Mouse (Mus musculus) E14TG2a.4 (cell line): ENCODE measurements around the gene Podnl1.

Experiments used
- H3K27me3 ChIP-seq: 2 replicates; pipeline ENCODE4 v1.6.1; 2014; ENCODE audit warnings: low read length, control low read depth; ENCODE audit not compliant: insufficient read depth
- H3K36me3 ChIP-seq: 2 replicates; pipeline ENCODE4 v1.6.1; 2014; ENCODE audit warnings: low read length, control low read depth; ENCODE audit not compliant: insufficient read depth
- H3K4me1 ChIP-seq: replicated peaks from 2 replicates; pipeline ENCODE4 v1.6.1; 2014; ENCODE audit warnings: low read depth, low read length, control low read depth
- H3K4me3 ChIP-seq: replicated peaks from 2 replicates; pipeline ENCODE4 v1.5.1; 2014; ENCODE audit warnings: mild to moderate bottlenecking, low read length
- H3K9me3 ChIP-seq: 2 replicates; pipeline ENCODE4 v1.6.1; 2014; ENCODE audit warnings: low read length, control low read depth
- CTCF ChIP-seq: conservative IDR thresholded peaks from 2 replicates; pipeline ENCODE4 v1.5.1; 2014; ENCODE audit warnings: low read length
- NANOG ChIP-seq: IDR thresholded peaks from 2 replicates; pipeline ENCODE4 v1.6.1; 2014; ENCODE audit warnings: borderline replicate concordance, low read length, mixed read lengths
- POU5F1 ChIP-seq: IDR thresholded peaks from 2 replicates; pipeline ENCODE4 v1.6.1; 2014; ENCODE audit warnings: low read length, borderline replicate concordance

Podnl1 gene

DNA sequence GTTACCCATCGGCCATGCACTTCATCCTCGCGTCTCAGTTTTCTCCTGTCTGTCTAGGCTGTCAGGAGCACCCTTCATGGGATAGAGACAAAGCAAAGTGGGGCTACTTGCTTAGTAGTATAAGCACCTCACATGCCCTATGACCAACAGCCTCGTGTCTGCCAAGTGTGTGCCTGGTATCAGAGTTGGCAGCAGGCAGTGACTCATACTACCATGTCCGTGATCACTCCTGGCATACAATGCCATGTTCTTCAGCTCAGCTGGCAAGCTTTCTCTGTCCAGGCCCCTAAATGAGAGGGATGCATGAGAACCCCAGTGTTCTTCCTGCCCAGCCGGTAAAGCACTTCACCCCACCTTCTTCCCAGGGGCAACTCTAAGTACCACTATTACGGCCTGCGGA, 35.2 kb upstream of the Podnl1 start:
- TF ChIP-seq CTCF (no peak), POU5F1 (no peak), NANOG (no peak)
- Histone ChIP-seq H3K36me3 (peaks cover 91% of the 10 kb centered on the region), H3K4me3 (no peak overlapping the region), H3K4me1 (peaks cover 40% of the 10 kb centered on the region), H3K9me3 (no peaks in the 10 kb centered on the region), H3K27me3 (no peaks in the 10 kb centered on the region)

DNA sequence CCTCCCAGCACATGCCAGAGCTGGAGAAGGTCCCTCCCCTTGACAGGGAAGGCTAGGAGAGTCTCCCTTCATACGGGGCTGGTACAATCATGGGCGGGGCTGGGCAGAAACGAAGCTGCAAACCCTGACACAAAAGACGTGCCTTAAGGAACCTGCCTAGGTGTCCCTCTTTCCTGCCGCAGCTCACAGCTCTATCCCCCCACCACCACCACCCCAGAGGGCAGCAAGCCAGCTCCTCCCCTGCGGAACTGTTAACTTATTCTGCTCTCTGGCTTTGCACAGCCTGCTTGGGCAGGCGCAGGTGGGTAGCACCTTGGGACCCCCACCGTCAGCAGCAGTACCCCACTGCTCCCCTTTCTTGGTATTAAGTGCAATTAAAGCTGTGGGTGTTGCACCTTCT, 29.7 kb upstream of the Podnl1 start:
- Histone ChIP-seq H3K36me3 (peaks cover 96% of the 10 kb centered on the region), H3K4me1 (peaks cover 67% of the 10 kb centered on the region), H3K9me3 (no peaks in the 10 kb centered on the region), H3K27me3 (no peaks in the 10 kb centered on the region), H3K4me3 (no peak overlapping the region)
- TF ChIP-seq POU5F1 (no peak), NANOG (no peak), CTCF (no peak)

DNA sequence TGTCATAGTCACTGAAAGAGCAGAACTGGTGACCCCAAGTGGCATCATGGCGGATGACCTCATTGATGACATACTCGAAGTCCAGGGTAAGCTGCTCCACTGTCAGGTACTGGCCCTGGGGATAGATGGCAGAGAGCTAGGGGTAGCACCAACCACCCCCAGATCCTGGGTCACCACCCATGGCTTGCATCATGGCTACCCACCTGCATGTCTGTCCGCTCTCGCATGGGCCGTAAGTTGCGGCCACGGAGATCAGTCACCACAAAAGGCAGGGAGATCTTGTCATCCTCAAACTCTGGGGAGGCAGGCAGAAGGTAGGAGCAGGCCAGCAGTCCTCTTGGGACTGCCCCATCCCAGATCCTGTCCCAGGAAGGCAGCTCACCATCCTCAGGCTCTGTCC, 27.4 kb upstream of the Podnl1 start:
- Histone ChIP-seq H3K4me3 (no peak overlapping the region), H3K36me3 (peaks cover 93% of the 10 kb centered on the region), H3K9me3 (no peaks in the 10 kb centered on the region), H3K4me1 (peaks cover 77% of the 10 kb centered on the region), H3K27me3 (no peaks in the 10 kb centered on the region)
- no peak for TF ChIP-seq CTCF
- TF ChIP-seq POU5F1 = no peak
- no peak for TF ChIP-seq NANOG

DNA sequence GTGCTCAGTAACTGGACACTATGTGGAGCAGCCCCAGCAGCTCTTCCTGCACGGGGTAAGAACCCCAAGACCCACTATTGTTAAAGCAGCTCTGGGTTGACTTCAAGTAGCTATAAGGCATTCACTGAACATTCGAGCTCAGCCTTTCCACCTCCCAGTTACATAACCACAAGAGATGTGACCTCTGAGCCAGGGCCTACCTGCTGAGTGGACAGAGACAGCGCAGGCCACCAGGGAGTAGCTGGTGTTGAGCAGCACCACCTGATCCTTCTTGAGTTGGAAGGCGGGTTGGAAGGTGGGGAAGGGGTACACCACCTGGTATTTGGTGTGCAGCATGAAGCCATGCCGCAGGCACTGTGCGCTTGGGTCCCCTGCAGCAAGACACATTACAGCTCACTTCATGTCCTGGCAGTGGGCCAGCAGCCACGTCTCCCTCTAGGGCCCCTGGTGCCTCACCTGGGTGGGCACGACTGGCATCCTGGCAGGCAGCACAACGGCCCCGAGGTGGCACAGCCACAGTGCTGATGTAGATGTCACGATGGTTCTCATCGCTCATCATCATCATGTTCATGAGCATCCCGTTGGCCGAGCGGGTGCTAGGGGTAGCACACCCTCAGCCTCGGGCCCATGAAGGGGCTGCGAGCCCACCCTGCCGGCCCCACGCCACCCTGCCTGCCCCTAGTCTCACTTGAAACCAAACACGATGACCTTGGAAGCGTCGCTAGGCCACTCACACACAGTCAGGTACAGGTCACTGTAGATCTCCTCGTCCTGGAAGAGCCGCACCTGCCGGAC, 24.1 kb upstream of the Podnl1 start:
- Histone ChIP-seq H3K27me3 (no peaks in the 10 kb centered on the region), H3K4me3 (no peak overlapping the region), H3K36me3 (peaks cover 62% of the 10 kb centered on the region), H3K4me1 (peaks cover 73% of the 10 kb centered on the region), H3K9me3 (no peaks in the 10 kb centered on the region)
- TF ChIP-seq POU5F1 = no peak
- TF ChIP-seq NANOG = no peak
- no peak for TF ChIP-seq CTCF

DNA sequence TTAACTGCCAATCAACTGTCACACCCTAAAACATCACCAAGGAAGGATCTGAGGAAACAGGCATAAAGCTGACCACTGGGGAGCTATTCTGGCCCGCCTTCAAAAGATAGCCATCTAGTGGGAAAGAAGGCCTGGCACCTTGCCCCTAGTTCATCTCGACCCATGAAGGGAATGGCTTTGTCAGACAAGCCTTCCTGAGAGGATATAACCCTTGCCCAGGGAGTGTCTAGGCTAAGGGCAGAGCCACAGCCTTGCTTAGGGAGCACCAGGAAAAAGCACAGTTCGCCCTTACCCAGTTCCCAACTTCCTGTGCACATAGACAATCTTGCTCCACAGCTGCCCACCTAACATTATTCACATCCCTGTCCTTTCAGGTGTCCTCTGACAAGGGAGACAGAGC, 22.2 kb upstream of the Podnl1 start:
- Histone ChIP-seq H3K4me3 (peak overlapping the region; percentile 80), H3K36me3 (peaks cover 43% of the 10 kb centered on the region), H3K9me3 (peaks cover 3% of the 10 kb centered on the region; the same call in 1 of the 2 replicates), H3K4me1 (peaks cover 55% of the 10 kb centered on the region), H3K27me3 (no peaks in the 10 kb centered on the region)
- TF ChIP-seq CTCF (no peak), POU5F1 (no peak)

DNA sequence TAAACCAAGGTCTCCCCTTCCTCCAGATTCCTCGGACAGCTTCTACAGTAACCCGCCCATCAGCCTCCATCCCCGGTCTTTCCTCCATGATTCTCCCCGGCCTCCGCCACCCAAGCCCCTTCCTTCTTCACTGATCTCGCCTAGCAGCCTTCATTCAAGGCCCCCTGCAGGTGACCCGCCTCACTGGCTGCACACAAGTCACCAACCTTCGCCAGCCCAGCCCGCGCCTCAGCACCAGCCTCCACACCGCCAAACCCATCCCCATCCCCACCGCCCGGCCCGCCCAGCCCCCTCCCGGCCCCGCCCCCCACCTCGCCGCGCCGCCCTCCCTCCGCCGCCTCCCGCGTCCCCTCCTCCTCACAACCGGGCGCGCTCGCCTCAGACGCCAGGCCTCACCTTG, 21.6 kb upstream of the Podnl1 start:
- peaks cover 49% of the 10 kb centered on the region for H3K4me1 ChIP-seq
- H3K9me3 ChIP-seq = peaks cover 3% of the 10 kb centered on the region; the same call in 1 of the 2 replicates
- TF ChIP-seq POU5F1 = no peak
- 0 out of 2 replicates have a peak, but pooled peaks have one; percentile 3 for TF ChIP-seq CTCF
- peaks cover 37% of the 10 kb centered on the region for H3K36me3 ChIP-seq
- peak overlapping the region; percentile 80 for H3K4me3 ChIP-seq
- no peaks in the 10 kb centered on the region for H3K27me3 ChIP-seq

DNA sequence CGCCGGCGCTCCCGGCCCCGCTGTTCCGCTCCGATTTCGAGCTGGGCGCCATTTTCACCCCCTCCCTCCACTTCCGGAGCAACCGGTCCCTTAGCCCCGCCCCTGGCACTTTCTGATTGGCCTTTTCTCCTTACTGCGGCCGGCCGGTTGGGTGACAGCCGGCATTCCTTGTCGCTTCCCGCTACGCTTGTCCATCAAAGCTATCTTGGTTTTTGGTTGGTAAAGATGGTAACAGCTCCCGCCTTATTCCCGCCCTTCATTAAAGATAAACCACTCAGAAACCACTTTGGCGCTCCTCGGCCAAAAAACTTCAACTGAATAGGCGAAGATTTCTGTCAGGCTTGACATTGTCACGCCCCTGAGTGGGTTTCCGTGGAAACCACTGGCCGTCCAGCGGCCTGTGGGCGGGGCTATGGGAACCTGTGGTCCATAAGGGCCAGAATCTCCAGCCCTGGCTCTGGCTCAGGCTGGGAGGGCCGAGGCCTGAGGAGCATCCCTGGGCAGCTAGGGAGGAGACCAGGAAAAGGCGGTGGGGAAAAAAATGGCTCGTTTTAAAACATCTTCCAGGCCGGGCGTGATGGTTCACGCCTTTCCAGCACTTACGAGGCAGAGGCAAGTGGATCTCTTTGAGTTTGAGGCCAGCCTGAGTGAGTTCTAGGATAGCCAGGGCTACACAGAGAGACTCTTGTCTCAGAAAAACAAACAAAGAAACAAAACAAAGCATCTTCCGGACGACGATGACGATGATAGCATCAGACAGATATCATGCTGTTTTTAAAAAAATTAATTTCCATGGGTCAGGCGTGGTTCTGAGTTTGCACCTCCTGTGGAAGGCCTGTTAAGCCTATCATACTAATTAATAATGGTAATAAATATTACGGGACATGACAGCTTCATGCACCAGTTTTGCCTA, 20.8 kb upstream of the Podnl1 start, which contains the start of gene Dcaf15:
Dcaf15 (minus strand) TSS at position 72 of the 913 bp plus-strand sequence.
- Histone ChIP-seq H3K27me3 (no peaks in the 10 kb centered on the region), H3K9me3 (peaks cover 3% of the 10 kb centered on the region; the same call in 1 of the 2 replicates), H3K4me1 (peaks cover 42% of the 10 kb centered on the region), H3K4me3 (peak within 1 kb of the TSS; percentile 80), H3K36me3 (peaks cover 30% of the 10 kb centered on the region)
- TF ChIP-seq CTCF = no peak
- no peak; the same call in 1 of the 2 replicates for TF ChIP-seq NANOG
- TF ChIP-seq POU5F1 = no peak

DNA sequence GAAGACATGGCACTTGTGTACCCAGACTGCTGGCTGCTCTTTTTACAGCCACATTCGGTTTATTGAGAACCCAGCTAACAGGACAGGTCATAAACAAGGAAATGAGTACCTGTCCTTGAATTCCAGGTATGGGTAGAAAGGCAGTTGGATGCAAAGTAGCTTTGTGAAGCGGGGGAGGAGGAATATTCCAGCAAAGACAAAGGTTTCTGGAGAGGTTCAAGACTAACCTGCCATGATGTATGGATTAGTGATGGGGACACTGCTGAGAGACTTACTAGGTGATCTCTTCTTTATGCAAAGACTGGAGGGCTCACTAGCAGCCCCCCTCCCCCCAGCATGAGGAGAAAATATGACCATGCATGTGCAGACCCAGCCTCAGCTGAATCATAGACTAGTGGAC, 20.1 kb upstream of the Podnl1 start:
- Histone ChIP-seq H3K36me3 (peaks cover 22% of the 10 kb centered on the region), H3K9me3 (peaks cover 3% of the 10 kb centered on the region; the same call in 1 of the 2 replicates), H3K4me1 (peaks cover 48% of the 10 kb centered on the region), H3K4me3 (no peak overlapping the region), H3K27me3 (no peaks in the 10 kb centered on the region)
- no peak for TF ChIP-seq CTCF
- no peak for TF ChIP-seq POU5F1
- no peak for TF ChIP-seq NANOG
